In genomic region chr16:94303203-94303535, GRCm38 (mm10) we compare ENCODE assay signal across 8 mouse cellular contexts. TPM values are rescaled to one million over a fixed set of nuclear protein-coding genes. Genes with fewer than 3 reads are reported as not detected.
DNase-seq lines count a peak whose midpoint lies in the region; ATAC-seq and TF ChIP-seq lines count a peak whose summit lies in the region.

No protein-coding gene starts in this region.

- H3K4me3 ChIP-seq in kidney, adult 2 months (ENCODE audit: insufficient read depth, low read depth, low read length) = peak overlapping the region; percentile 23; the same call in 1 of the 2 replicates
- H3K4me3 ChIP-seq in cortical plate, adult 2 months (ENCODE audit: insufficient read depth, low read length) = peak overlapping the region; percentile 34
- H3K4me3 ChIP-seq in hindbrain, embryonic 13.5 days = peak overlapping the region; percentile 28; the same call in 1 of the 2 replicates
- H3K4me3 ChIP-seq in midbrain, embryonic 12.5 days = peak overlapping the region; percentile 24; the same call in 1 of the 2 replicates

- H3K36me3 ChIP-seq in kidney, adult 2 months (ENCODE audit: control insufficient read depth, insufficient read depth, low read length) = no peaks in the 10 kb centered on the region
- 0 out of 2 replicates have a peak, but pooled peaks cover 4% of the 10 kb centered on the region for H3K36me3 ChIP-seq in hindbrain, embryonic 13.5 days
- H3K36me3 ChIP-seq in midbrain, embryonic 12.5 days = no peaks in the 10 kb centered on the region

- no peak for TF ChIP-seq POLR2A in kidney, adult 2 months (IDR thresholded peaks at IDR 0.05; ENCODE audit: low read depth, low read length)
- no peak for TF ChIP-seq POLR2A in cortical plate, adult 2 months (IDR thresholded peaks at IDR 0.05; ENCODE audit: extremely low read depth, insufficient read depth, low read length)

- H3K9ac ChIP-seq in hindbrain, embryonic 13.5 days = peak overlapping the region; percentile 70
- peak overlapping the region; percentile 31; the same call in 1 of the 2 replicates for H3K9ac ChIP-seq in midbrain, embryonic 12.5 days (replicated peaks)

- no peak for ATAC-seq in hindbrain, embryonic 13.5 days (ENCODE audit: low FRiP score)
- ATAC-seq in midbrain, embryonic 12.5 days (ENCODE audit: low FRiP score, low read depth) = 0 out of 2 replicates have a peak, but pooled peaks have one; percentile 27

- H3K27ac ChIP-seq in kidney, adult 2 months (ENCODE audit: insufficient read depth, low read depth, low read length) = no peak overlapping the region
- H3K27ac ChIP-seq in cortical plate, adult 2 months (ENCODE audit: insufficient read depth, low read length) = no peak overlapping the region
- H3K27ac ChIP-seq in hindbrain, embryonic 13.5 days = peak overlapping the region; percentile 70; the same call in 1 of the 2 replicates
- no peak overlapping the region for H3K27ac ChIP-seq in midbrain, embryonic 12.5 days (replicated peaks)

- TF ChIP-seq CTCF in kidney, adult 2 months (conservative IDR thresholded peaks at IDR 0.05; ENCODE audit: insufficient read depth, insufficient read length, low read depth, low read length) = no peak
- TF ChIP-seq CTCF in cortical plate, adult 2 months (IDR thresholded peaks at IDR 0.05; ENCODE audit: extremely low read depth, insufficient read depth, low read length) = no peak

- WGBS in kidney, adult 2 months = 29% methylated on average over 6 of the region's 6 CpGs
- WGBS in hindbrain, embryonic 13.5 days = 25% methylated on average over 6 of the region's 6 CpGs
- WGBS in midbrain, embryonic 12.5 days = 25% methylated on average over 6 of the region's 6 CpGs

- H3K4me1 ChIP-seq in kidney, adult 2 months (ENCODE audit: control insufficient read depth, insufficient read depth, low read length) = no peaks in the 10 kb centered on the region; the same call in 1 of the 2 replicates
- H3K4me1 ChIP-seq in cortical plate, adult 2 months (ENCODE audit: control insufficient read depth, insufficient read depth, low read length) = peaks cover 2% of the 10 kb centered on the region; the same call in 1 of the 2 replicates
- peaks cover 28% of the 10 kb centered on the region for H3K4me1 ChIP-seq in hindbrain, embryonic 13.5 days (replicated peaks)
- peaks cover 23% of the 10 kb centered on the region for H3K4me1 ChIP-seq in midbrain, embryonic 12.5 days

- DNase-seq in kidney, adult 2 months = no peak
- no peak for DNase-seq in kidney, adult 11 months
- DNase-seq in urinary bladder, postnatal 25 days (ENCODE audit: low spot score) = no peak
- no peak for DNase-seq in T-cell, adult 2 months (ENCODE audit: low spot score)
- DNase-seq in embryo, embryonic 10 days (ENCODE audit: low spot score) = no peak

- peaks cover 4% of the 10 kb centered on the region; the same call in 1 of the 2 replicates for H3K9me3 ChIP-seq in hindbrain, embryonic 13.5 days
- H3K9me3 ChIP-seq in midbrain, embryonic 12.5 days = no peaks in the 10 kb centered on the region

- peak overlapping the region; percentile 56 for H3K4me2 ChIP-seq in hindbrain, embryonic 13.5 days
- H3K4me2 ChIP-seq in midbrain, embryonic 12.5 days (replicated peaks) = peak overlapping the region; percentile 42

- no peaks in the 10 kb centered on the region for H3K27me3 ChIP-seq in kidney, adult 2 months (replicated peaks; ENCODE audit: control insufficient read depth, insufficient read depth, low read length)
- 0 out of 2 replicates have a peak, but pooled peaks cover 8% of the 10 kb centered on the region for H3K27me3 ChIP-seq in hindbrain, embryonic 13.5 days
- peaks cover 19% of the 10 kb centered on the region for H3K27me3 ChIP-seq in midbrain, embryonic 12.5 days

RNA-seq across cellular contexts. Expression of gene Hlcs, which starts 10.2 kb away (rescaled TPM):
- 6.9 and 8.1 TPM in 2 replicates for polyA plus RNA-seq in kidney, adult 2 months (2012; rRNA removed)
- polyA plus RNA-seq in cortical plate, adult 2 months (2012; rRNA removed) = 10.2 and 10.7 TPM in 2 replicates
- polyA plus RNA-seq in hindbrain, embryonic 13.5 days (2015; fragmentation: Nextera tagmentation; extraction: Ambion mirVana) = 8.0 and 9.3 TPM in 2 replicates
- 12.6 and 13.3 TPM in 2 replicates for polyA plus RNA-seq in midbrain, embryonic 12.5 days (2016; fragmentation: Nextera tagmentation; extraction: Ambion mirVana)

RNA-seq across cellular contexts. Expression of gene Ripply3, which starts 25.1 kb away (rescaled TPM):
- polyA plus RNA-seq in kidney, adult 2 months (2012; rRNA removed) = 4.6 and 5.3 TPM in 2 replicates
- polyA plus RNA-seq in cortical plate, adult 2 months (2012; rRNA removed) = 0.21 and 0.38 TPM in 2 replicates
- 1.8 and 2.7 TPM in 2 replicates for polyA plus RNA-seq in hindbrain, embryonic 13.5 days (2015; fragmentation: Nextera tagmentation; extraction: Ambion mirVana)
- 3.4 and 3.9 TPM in 2 replicates for polyA plus RNA-seq in midbrain, embryonic 12.5 days (2016; fragmentation: Nextera tagmentation; extraction: Ambion mirVana)
